Mouse (Mus musculus) kidney, adult 11 months (tissue): ENCODE data around the gene Prdm16.

Source experiments
- DNase-seq: peaks from one replicate; pipeline ENCODE4 v3.0.0; 2022

Gene Prdm16

DNA sequence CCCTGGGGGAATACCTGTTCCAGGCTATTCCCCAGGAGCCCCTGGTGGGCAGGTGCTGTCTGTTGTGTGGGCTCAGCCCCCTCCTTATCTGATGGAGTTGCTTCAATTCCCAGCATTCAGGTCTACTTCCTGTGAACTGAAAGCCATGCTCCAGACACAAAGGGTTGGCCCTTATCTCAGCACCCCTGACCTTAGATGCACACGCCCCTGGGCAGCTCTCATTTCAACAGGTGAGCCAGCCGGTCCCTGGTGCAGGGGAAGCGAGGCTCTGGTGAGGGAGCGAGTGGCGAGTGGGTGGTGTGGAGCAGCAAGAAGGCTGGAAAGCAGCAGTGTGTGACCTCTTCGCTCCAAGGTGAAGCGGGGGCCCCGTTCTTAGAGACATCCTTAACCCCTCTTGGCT lies 226.1 kb downstream of the Prdm16 start:
- no peak for DNase-seq

- DNase-seq, result no peak
Measured at GRCm38 (mm10) chr4:154409841-154410240, 226.8 kb downstream of the Prdm16 start.

GRCm38 (mm10) chr4:154409237-154409721 lies 227.4 kb downstream of the Prdm16 start:
- no peak for DNase-seq

GRCm38 (mm10) chr4:154402948-154403347 lies 233.7 kb downstream of the Prdm16 start:
- DNase-seq, result no peak

DNA sequence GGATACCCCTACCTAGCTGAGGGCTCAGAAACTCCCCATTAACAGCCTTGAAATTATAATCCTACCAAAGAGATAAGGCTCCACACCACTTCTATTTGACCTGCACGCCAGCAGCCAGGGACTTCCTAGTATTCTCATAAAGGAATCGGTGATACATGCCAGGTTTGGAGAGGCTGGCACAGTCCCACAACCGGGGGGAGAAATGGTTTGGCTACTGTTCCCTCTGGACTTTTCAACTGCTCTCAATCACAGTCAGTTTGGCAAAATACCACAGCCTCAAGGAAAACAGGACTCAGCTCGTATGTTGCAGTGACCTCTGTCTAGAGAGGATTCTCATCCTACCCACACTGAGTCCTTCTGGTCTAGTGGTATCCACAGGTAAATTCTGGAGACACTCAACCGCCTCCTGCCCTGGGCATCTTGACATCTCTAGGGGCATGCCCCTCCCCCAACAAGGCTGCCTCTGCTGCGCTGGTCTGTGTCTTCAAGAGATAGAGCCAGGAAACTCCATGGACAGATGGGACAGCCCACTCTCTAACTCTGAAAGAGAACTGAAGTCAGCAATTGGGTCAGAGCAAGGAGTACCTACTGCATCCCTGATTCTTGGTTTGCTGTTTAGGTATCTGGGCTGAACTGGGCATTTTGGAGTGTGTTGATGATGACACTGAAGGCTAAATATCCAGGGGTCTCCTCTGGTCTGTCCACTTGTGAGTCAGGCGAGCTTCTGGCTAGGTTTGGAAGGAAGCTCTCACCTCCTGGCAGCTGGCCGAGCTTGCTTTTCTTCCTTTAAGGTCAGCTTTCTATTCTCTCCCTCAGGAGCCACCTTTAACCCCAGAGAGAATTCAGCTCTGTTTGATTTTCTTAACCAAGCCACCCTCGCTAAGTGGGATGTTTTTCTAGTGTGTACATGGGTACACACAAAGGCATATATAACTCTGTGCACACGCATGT lies 234.4 kb downstream of the Prdm16 start:
- no peak for DNase-seq

DNA sequence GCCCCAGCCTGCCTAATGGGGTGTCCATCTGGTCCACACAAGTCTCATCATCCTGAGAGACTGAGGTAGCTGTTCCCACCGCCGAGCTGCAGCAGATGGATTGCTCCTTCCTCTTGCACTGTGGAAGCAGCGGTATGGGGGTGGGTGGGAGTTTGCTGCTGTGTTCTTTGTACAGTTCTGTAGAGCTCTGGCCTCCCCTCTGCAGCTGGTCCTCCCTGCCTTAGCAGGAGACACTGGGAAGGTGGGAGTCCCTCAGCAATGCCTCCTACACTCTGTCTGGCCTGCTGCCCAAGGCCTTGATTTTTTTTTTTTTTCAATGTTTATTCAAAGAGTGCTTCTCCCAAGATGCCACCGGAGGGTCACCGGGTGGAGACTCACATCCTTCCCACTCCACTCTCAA lies 235.3 kb downstream of the Prdm16 start:
- no peak for DNase-seq

GRCm38 (mm10) chr4:154400256-154401171 lies 236.2 kb downstream of the Prdm16 start:
- no peak for DNase-seq

GRCm38 (mm10) chr4:154399634-154400033 lies 237.0 kb downstream of the Prdm16 start:
- DNase-seq, result no peak

DNA sequence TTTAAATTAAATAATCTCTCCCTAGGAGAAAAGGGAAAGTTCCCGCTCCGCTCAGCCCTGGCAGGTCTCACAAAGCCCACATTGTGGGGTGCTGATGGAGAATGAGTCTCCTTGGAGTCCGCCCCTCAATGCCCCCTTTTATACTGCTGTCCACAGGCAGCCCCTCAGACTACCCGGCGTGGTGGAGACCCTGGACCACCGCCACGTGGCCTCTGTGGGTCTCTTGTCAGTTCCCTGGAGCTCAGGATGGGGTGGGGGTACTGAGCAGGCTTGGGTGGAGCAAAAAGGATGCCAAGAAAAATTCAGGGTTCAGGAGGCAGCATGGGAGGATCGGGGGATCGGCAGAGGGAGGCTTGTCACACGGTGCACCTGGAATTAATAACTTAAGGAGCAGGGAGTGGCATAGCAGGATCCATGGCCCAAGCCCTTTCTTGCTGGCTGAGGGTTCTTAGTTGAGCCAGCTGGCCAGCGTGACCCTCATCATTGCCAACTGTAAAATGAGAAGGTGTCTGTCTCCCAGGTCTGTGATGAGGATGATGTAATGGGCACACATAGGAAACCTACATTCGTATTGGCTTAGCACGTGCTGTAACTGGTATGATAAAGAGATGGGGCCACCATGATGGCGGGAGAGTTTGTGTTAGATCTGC lies 239.9 kb downstream of the Prdm16 start:
- no peak for DNase-seq

DNA sequence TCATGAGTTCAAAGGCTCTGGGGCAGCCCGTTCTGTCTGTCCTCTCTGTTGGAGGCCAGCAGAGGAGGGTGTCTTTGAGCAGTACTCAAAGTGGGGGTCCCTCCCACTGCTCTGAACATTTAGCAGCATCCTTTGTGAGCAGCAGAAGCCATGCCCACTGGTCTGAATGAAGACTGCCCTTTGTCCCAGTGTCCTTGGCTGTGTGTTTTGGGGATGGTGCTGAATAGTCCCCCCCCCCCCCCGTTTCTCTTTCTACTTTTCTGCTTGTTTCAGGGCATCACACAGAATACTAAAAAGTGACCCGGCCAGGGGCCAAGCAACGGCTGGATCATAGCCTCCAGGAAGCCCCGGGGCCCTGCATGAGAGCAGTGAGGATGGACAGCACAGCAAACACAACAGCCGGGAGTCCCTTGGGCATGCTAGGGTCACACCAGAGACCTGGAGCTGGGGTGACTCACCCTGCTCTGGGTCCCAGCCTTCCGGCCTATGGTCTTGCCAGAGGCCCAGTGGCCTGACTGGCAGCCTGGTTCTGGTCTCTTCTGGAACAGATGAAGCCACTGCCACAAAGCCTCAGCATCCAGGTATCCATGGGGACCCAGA lies 242.4 kb downstream of the Prdm16 start:
- DNase-seq, result no peak

DNA sequence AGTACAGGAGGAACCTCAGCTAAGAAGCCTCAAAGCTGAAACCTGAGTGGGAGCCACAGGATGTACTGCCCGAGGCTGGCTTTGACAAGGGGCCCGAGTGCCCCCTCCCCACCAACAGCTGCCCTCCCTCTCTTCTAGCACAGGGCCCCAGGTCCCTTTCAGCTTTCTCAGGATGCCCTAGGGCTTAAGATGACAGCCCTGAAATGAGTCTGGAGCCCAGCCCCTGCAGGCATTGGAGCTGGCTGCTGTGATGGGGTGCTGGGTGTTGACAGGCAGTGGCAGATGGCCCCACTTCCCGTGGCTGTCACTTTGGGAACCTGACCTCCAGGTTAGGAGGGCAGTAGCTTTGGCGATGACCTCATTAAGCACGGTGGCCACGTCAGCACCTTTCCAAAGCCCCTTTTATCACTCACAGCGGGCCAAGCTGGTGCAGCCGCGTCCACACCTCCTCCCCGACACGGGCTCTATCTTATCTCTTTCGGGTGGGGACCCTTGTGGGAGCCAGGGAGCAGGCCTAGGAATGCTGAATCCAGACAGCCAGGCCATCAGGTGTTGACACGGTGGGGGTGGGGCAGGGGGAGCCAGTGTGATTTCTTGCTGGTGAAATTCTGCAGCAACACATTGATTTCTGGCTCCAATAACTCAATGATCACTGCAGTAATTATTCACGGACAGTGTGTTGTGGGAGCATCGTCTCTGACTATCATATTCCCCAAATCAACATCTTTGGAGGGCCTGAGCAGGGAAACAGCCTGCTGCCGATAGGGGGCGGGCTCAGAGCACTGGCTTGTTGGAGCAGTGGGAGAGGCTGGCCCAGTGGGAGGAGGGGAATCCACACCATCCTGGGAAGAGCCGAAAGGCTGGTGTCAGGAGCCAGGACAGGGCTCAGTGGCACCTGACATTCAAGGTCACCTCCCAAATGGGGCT lies 243.2 kb downstream of the Prdm16 start:
- no peak for DNase-seq

- no peak for DNase-seq
Measured at GRCm38 (mm10) chr4:154392641-154393040, 244.0 kb downstream of the Prdm16 start.

GRCm38 (mm10) chr4:154390333-154391080 lies 246.2 kb downstream of the Prdm16 start:
- DNase-seq, result no peak

- no peak for DNase-seq
Measured at GRCm38 (mm10) chr4:154389641-154390040, 247.0 kb downstream of the Prdm16 start.

DNA sequence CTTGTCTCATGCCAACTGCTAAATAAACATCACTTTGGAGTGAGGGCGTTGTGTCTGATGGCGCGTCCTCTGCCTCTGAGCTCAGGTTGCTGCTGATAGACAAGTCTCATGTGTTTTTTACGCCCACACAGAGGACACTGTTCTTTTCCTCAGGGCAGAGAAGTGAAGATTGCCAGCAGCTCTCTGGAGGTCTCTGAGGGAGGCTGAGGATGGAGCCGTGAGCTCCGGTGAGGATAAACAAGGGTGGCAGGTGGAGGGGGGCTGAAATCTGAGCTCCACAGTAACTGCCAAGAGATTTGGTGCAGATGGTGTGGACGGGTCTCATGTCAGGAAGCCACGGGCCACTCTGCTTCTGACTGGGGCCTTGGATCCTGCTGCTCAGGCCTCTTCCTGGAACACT lies 249.9 kb downstream of the Prdm16 start:
- no peak for DNase-seq

DNA sequence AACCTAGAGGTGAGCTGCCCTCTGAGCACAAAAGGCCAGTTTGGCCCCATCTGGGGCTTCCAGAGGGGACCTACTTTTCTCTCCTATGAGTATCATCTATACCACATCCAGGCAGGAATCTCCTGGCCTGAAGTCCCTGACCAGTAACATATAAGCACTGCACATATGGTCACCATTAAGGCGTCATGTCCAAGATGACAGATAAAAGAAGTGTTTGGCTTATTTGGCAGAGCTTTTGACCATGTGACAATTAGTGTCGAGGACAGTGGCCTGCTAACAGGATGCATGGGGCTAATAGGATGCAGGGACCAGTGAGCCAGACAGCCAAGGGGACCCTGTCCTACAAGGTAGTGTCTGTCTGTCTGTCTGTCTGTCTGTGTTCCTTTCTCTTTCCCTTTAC lies 250.8 kb downstream of the Prdm16 start:
- no peak for DNase-seq

GRCm38 (mm10) chr4:154385208-154385607 lies 251.5 kb downstream of the Prdm16 start:
- no peak for DNase-seq

DNA sequence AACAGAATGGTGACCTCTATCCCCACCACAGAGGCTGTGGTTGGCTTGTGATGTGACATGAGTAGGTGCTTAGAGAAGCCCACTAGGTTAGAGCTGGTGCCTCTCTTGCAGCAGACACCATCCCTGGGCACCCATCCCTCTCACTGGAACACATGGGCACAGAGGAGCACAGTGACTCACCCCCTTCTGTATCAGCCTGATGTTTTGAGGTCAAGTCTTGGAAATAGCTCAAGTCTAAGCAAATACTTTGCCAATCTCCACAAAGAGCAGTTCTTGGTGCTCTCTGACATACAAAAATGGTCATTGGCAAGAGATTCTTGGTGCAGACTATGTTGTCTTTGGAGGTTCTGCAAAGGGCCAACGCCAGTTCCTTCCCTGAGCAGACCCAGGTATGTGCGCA lies 257.8 kb downstream of the Prdm16 start:
- no peak for DNase-seq

- DNase-seq, result no peak
Measured at GRCm38 (mm10) chr4:154375939-154376625, 260.6 kb downstream of the Prdm16 start.
